Mouse (Mus musculus) megakaryocyte, embryonic 14.5 days (primary cell): ENCODE results near the gene D630023F18Rik.

Experiments
- FLI1 ChIP-seq: IDR thresholded peaks from 2 replicates; pipeline ENCODE4 v1.6.1; 2012; ENCODE audit warnings: low read length, inconsistent platforms, mixed read lengths
- GATA1 ChIP-seq: IDR thresholded peaks from 3 replicates; pipeline ENCODE4 v1.6.1; 2012; ENCODE audit warnings: mixed read lengths, low read length, inconsistent platforms, borderline replicate concordance

DNA sequence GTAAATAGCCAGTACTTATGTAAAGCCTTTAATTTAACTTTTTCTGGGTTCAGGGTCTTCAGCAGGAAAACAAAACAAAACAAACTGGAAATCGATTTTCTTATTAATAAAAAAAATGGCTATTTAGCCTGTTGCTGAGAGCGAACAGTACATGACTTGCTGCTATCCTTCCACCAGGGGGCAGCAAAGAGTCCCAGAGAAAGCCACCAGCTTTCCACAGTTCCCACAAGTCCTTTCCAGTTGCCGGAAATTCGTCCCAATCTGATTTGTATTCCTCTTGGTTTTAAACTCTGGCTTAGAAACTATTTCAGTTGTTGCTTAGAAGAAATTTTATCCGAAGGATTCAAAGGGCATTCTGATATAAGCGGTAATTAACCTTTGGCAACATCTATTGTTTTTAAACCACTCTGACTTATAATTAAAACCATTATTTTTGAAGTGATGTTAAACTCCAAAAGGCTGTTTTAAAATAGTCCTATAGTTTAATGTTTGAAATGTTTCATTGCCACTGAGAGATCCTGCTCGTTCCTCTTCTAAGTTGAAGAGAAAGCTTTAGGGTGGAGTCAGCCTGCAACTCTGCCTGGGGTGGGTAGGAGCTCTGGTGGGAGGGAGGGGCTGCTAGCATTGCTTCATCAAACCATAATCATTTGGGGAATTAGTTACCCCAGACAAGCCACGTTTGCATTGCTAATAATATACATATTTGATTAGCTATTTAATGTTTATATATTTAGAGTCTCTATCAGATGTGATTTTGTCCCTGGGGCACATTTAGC, 10.8 kb downstream of the D630023F18Rik start:
- TF ChIP-seq GATA1 (no peak), FLI1 (no peak)
